Mouse (Mus musculus): ENCODE results near the gene Nfat5.
A peak's percentile ranks its signal among the peaks of the same experiment; 100 is the strongest.

The Nfat5 gene

DNA sequence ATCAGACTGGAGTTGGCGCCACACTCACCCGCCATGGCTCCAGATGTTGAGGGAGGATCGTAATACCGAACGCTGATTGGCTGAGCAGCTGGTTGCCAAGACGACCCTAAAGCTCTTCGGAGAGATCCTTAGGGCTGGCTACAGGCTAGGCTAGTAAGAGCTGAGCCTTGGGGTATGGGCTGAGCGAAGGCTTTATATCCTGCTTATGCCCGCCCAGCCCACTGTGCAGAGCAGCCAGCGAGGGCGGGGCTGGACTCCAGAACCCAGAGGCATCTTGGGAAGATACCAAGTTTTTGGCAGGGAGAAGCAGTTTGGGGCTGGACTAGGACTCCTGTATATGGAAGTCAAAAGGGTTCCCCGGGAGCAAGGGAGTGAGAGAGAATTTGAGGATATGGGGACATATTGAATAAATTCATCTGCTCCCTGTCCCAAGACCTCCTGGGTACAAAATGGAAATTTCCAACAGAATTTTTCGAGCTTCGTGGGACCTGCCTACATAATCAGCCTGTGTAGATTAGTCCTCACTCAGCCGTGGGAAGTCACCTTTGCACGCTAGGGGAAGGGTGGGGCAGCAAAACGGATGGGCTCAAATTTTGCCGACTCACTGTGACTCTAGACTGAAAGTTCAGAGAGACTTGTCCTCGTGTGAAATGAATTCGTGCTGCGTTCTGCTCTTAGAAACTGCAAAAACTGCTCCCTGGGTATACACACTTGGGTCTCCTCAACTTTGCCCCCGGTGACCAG lies 109.9 kb downstream of the Nfat5 start, which contains the start of gene Nqo1:
Gene Nqo1, minus strand, starts transcription at position 169 of the 744 bp plus-strand sequence.
- DNase-seq: peak; percentile 58

DNA sequence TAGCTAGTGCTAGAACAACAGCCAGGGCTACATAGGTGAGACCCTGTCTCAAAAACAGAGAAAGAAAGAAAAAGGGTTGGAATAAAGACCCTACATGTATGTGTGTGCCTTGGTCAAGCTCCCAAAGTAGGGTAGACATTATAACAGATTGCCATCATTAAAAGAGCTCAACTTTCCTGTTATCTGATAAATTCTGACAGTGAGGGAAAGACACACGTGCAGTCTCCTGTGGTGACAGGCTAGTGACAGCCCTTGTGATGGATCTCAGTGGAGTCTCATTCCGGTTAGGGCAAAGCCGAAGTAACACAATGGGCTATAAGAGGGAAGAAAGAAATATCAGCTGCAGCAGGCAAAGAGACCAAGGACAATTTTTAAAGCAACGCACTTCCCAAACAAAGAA lies 110.8 kb downstream of the Nfat5 start:
- DNase-seq: no peak

DNA sequence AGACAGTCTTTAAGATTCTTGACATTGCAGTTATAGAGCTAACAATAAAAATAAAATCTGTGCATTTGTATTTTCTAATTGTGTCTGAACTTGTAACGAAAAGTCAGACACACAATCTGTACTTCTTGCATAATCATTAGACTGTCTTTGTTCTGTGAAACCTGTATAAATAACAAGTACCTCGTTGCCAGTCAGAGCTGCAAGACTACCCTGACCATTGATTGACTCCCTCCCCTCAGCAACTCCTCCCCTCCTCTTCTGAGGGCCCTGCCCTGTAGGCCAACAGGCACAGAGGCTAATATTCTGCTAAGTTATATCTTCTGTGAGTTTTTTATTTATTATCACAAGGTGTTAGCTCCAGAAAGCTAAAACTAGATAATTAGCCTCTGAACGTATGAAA lies 112.7 kb downstream of the Nfat5 start:
- DNase-seq: no peak

DNA sequence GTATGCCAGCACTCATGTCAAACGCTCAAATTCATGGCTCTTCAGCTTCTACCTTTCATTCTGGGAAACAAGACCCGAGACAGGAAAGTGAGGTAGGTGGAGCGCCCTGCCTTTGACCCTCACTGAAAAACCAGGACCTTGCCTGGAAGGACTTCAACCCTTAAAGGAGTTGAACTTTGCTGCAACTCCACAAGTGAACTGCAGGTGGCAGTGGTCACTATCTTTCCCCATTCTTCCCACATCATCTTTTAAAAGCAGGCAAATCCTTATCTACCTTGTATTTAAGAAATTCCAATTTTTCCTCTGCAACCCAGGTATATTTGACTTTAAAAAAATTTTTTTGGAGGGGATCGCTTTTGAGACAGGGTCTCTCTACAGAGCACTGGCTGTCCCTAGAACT lies 118.1 kb downstream of the Nfat5 start:
- no peak for DNase-seq

DNA sequence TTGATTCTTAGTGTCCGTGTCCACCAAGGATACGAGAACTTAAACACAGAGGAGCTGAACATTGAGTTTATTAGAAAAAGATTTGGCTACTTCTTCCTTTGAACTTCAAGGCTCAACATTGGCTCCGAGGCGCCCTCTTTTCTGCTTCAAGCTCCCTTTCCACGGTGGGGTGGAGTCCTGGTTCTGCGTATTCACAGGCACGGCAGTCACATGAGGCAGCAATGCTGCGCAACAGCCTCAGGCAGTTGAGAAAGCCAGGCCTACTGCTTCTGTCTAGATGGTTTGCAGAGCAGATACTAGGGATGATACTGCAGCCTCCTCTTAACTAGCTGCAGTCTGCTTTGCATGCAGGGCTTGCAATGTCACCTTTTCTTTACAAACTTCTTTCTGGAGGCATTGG lies 119.3 kb downstream of the Nfat5 start:
- no peak for DNase-seq

DNA sequence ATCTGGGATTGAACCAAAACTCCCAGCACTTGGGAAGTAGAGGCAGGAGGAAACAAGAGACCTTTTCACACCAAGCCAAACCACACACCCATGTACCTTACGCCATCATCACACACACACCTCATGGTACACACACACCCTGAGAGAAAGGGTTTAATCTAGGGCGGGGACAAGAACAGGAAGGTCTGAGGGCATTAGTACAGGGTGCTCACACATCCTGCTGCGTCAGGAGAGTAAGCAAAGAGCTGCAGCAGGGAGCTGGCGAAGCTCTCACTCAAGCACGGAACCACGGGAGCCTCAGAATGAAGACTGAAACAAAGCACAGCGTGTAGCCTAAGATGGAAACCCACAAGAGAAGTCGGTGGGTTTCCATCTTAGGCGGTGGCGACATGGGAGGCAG lies 120.6 kb downstream of the Nfat5 start:
- DNase-seq: no peak

DNA sequence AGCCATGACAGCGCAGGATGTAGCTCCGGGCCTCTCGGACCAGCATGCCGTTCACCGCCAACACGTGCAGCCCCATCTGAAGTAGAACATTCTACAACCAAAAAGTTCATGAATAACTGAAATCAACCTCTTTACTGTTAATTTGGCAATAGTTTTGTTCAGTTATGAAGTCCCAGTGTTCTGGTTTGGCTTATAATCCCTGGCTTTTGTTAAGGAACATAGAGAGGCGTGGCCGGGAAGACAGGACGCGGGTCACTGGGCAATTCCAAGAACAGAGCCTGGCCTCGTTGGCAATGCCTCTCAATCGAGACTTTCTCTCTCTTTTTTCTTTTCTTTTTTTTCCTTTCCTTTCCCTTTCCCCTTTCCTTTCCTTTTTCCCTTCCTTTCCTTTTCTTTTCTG lies 123.7 kb downstream of the Nfat5 start:
- no peak for DNase-seq

DNA sequence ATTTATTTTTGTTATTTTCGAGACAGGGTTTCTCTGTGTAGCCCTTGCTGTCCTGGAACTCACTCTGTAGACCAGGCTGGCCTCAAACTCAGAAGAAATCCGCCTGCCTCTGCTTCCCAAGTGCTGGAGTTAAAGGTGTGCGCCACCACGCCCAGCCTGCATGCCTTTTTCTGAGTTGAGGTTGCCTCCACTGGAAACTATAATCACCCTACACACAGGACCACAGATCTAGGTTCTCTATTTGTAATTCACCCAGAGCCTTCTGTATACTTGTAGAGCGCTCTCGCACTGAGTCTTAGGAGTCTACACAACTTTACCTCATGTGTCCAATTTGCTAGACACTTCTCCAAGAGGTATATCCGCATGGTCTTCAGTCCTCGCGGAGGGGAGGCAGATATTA lies 130.9 kb downstream of the Nfat5 start:
- DNase-seq: no peak

DNA sequence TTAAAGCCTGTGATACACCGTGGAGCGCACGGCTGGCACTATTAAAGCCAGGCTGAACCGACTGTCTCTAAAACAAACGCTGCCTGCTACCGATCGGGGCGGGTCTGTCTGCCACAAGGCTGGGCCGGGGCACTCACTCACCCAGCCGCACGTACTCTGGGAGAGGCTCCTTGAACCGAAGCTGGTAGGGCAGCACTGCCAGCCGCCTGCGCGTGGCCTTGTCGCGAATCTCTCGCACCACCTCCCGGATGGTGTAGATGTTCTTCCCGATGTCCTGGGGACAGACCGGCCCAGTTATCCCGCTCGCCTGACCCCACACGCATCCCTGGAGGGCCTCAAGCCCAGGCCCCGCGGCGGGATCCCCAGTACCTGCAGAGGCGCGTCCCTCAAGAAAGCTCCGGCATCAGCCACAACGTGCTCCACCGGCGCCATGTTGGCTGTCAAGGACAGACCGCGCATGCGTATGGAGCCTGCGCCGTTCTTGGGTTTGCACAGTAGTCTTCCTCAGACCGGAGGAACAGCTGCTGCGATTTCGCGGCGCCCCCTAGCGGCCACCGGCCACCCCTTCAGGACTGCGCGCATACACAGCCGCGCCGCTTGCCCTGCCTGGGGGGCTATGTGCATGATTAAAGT lies 131.4 kb downstream of the Nfat5 start, which contains the start of gene Nob1:
Gene Nob1, minus strand, starts transcription at position 455 of the 633 bp plus-strand sequence.
- peak; percentile 99 for DNase-seq

DNA sequence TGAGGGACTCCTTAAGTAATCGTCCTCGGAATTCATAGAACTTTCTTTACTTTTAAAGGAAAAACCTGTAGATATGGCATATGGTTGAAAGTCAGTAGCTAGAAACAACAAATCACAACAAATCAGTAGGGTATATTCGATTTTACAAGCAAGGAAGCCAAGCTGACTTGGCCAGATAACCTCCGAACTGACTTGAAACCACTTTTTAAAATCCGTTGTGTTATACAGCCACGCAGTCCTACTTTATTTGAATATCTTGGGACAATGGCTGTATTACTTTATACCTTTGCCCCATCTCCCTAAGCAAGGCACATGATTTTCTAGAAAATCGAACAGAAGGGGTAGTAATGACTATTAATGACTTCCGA lies 131.9 kb downstream of the Nfat5 start:
- no peak for DNase-seq
